Mouse (Mus musculus): ENCODE measurements around the gene Tanc1. TPM values are rescaled to one million over a fixed set of nuclear protein-coding genes. Genes with fewer than 3 reads are reported as not detected.

Tanc1 gene
- total RNA-seq, 1 experiment from 2014 or later = 5.9 TPM

DNA sequence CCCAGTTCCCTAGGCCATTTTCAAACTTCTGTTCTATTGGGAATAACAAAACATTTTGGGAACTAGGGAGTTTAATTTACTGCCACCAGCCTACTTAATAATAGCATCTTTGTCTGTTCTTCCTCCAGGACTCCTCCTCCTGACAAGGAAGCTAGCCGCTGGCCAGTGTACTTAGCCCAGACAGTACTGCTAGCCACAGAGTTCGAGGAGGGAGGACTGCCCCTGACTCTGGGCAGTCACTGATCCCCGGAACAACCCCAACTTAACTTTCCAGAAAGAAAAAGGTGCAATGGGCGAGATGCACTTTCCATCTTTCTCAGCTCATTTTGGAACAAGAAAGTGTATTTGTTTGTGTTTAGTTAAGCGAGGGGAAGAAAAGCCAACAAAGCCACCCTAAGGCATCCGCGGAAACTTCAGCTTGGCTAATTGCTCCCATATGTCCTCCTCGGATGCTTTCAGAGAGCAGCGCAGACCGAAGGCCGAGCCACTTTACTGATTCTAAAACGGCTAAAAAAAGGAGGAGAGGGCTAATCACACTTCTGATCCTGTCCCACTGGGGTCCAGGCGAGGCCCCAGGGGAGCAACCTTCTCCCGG, 529 bp upstream of the Tanc1 start:
- no peak for ATAC-seq (ENCODE audit: extremely low read depth, insufficient number of reproducible peaks, low FRiP score, poor library complexity, severe bottlenecking)

GRCm38 (mm10) chr2:59612733-59613473, 1.1 kb downstream of the Tanc1 start:
- ATAC-seq (ENCODE audit: extremely low read depth, insufficient number of reproducible peaks, low FRiP score, poor library complexity, severe bottlenecking) = no peak

- ATAC-seq (ENCODE audit: extremely low read depth, insufficient number of reproducible peaks, low FRiP score, poor library complexity, severe bottlenecking) = no peak
Measured at GRCm38 (mm10) chr2:59613474-59614019, 1.7 kb downstream of the Tanc1 start.

- no peak for ATAC-seq (ENCODE audit: extremely low read depth, insufficient number of reproducible peaks, low FRiP score, poor library complexity, severe bottlenecking)
Measured at GRCm38 (mm10) chr2:59616890-59617289, 5.0 kb downstream of the Tanc1 start.

- ATAC-seq (ENCODE audit: extremely low read depth, insufficient number of reproducible peaks, low FRiP score, poor library complexity, severe bottlenecking) = no peak
Measured at GRCm38 (mm10) chr2:59618996-59619395, 7.2 kb downstream of the Tanc1 start.

DNA sequence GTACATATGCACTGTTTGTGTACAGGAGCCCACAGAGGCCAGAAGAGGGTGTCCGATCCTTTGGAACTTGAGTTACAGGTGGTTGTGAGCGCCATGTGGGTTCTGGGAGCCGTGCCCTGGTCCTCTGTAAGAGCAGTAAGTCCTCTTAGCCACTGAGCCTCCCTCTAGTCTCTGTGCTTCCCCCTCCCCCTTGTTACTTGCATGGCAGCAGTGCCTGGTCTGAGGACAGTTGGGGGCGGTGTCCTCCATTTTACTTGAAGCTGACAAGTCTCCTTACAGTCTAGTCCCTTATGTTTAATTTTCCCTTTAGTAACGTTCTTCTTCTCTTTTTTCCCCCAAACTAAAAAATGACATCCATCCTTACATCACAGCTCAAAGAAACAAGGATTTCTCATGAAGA, 8.8 kb downstream of the Tanc1 start:
- ATAC-seq (ENCODE audit: extremely low read depth, insufficient number of reproducible peaks, low FRiP score, poor library complexity, severe bottlenecking) = no peak

DNA sequence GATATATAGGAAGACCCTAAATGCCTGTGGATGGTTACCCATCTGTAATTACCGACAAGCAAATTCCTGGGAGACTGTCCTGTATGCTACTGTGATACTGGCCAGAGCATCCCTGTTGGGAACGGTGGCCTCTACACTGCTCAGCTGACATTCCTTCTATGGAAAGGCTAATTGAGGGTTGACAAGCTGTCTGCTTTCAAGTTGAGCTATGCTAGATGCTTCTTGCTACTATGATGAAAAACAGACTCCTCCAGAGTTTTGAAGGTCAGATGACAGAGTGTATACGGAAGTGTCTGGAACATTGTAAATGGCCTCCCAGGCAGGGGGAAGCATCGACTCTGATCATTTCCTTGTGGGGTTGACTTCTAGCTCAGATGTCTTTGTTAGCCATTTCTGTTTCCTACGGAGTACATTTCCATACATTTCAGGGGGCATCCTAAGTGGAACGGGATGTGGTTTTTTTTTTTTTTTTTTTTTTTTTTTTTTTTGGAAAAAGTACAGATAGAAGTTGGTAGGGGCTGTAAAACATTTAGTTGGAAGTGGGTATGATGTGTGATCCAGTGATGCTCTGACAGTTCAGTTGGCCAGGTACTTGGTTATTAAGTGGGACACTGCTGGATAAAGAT, 10.8 kb downstream of the Tanc1 start:
- no peak for ATAC-seq (ENCODE audit: extremely low read depth, insufficient number of reproducible peaks, low FRiP score, poor library complexity, severe bottlenecking)

GRCm38 (mm10) chr2:59623858-59624257, 12.0 kb downstream of the Tanc1 start:
- no peak for ATAC-seq (ENCODE audit: extremely low read depth, insufficient number of reproducible peaks, low FRiP score, poor library complexity, severe bottlenecking)

DNA sequence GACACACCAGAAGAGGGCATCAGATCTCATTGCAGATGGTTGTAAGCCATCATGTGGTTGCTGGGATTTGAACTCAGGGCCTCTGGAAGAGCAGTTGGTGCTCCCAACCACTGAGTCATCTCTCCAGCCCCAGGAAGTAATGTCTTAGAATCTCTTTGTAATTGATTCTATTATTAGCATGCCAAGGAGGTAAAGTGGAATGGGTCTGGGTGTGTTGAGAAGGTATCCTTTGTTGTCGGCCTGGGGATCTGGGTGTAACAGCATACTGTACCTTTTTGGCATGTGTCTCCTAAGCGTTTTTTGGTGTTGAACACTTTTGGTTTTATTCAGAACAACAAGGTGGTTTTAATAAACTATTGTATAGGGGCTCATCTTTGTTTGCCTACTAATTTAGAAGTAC, 13.6 kb downstream of the Tanc1 start:
- no peak for ATAC-seq (ENCODE audit: extremely low read depth, insufficient number of reproducible peaks, low FRiP score, poor library complexity, severe bottlenecking)

GRCm38 (mm10) chr2:59625927-59626326, 14.1 kb downstream of the Tanc1 start:
- no peak for ATAC-seq (ENCODE audit: extremely low read depth, insufficient number of reproducible peaks, low FRiP score, poor library complexity, severe bottlenecking)

- no peak for ATAC-seq (ENCODE audit: extremely low read depth, insufficient number of reproducible peaks, low FRiP score, poor library complexity, severe bottlenecking)
Measured at GRCm38 (mm10) chr2:59626422-59626821, 14.6 kb downstream of the Tanc1 start.

GRCm38 (mm10) chr2:59627502-59627901, 15.7 kb downstream of the Tanc1 start:
- ATAC-seq (ENCODE audit: extremely low read depth, insufficient number of reproducible peaks, low FRiP score, poor library complexity, severe bottlenecking) = no peak

DNA sequence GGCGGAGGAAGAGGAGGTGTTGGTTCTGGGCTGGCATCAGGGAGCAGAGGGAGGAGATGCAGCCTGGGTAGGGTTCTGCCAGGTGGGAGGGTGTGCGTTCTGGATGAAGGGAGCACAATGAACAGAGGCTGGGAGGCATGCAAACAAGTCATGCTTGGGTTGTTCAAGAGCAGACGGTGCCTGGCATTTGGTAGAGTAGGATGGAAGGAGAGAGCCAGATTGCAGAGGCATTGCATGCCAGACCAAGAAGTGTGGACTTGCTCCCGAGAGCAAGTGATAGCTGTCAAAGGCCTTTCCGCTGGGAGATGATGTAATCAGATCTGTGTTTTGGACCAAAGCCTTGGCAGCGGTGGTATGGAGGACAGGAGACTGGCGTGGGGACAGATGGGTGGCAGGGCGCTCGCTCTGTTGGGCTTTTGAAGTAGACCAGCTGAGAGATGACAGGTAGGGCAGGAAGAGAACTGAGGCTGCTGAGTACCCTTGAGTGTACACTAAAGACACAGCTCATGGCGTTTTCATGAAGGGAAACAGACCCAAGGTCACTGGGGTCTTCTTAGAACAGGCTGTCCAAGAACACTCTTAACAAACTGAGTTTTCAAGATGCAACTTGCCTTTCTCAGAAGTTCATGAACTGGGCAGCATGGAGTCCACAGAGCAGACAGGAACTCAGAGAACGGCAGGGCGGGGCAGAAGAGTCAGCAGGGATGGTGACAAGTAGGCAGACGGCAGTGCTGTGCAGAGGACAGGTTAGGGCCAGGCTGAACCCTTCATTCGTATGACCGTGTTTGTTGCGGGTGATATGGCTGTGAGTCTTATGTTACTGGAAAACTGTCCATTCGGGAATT, 16.4 kb downstream of the Tanc1 start:
- ATAC-seq (ENCODE audit: extremely low read depth, insufficient number of reproducible peaks, low FRiP score, poor library complexity, severe bottlenecking) = no peak

DNA sequence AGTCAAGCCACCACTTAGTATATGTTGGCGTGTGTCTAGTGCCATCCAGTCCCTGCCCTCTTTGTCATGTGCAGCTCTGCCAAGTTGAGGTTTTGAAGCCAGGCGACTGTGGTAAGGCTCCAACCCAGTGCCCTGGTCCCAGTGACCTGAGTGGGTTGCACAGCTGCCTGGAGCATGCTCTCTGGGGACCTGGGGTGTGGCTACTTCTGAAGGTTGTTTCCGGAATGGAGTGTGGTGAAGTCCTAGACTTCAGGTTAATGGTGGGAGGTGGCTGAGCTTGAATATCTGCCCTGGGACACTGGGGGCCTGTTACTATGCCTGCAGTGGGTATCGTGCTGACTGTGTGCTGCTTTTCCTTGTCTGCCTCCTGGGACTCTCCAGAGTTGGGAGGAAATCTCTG, 18.0 kb downstream of the Tanc1 start:
- peak; percentile 53; the same call in 1 of the 2 replicates for ATAC-seq (ENCODE audit: extremely low read depth, insufficient number of reproducible peaks, low FRiP score, poor library complexity, severe bottlenecking)

GRCm38 (mm10) chr2:59631406-59631805, 19.6 kb downstream of the Tanc1 start:
- ATAC-seq (ENCODE audit: extremely low read depth, insufficient number of reproducible peaks, low FRiP score, poor library complexity, severe bottlenecking) = no peak

DNA sequence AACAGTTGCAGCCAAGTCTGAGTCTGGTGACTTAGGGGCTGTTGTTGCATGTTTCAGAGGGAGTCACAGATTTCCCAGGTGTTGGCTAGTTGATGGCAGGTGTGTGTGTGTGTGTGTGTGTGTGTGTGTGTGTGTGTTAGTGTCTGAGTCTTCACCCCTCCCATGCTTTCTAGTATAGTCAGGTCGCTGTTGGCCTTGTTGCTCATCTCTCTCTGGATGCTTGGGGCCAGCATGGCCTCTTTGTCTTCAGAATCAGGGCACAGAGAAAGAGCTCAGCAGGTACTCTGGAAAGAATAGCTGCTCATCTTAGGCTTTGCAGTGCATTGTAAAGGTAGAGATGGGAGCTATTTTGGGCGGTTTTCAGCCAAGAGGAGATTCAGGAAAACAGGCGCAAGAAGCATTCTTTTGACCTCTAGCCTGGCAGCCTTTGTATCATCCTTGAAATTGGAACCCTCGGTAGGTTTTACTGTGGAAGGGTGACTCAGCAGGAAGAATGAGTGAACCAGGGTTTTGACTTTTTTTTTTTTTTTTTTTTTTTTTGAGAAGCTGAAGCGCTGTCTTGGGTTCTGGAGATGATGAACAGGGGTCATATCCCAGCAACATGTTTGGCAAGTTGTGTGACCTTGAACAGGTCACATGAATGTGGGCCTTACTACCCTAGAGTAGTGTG, 22.1 kb downstream of the Tanc1 start:
- no peak for ATAC-seq (ENCODE audit: extremely low read depth, insufficient number of reproducible peaks, low FRiP score, poor library complexity, severe bottlenecking)

- no peak for ATAC-seq (ENCODE audit: extremely low read depth, insufficient number of reproducible peaks, low FRiP score, poor library complexity, severe bottlenecking)
Measured at GRCm38 (mm10) chr2:59637040-59637785, 25.4 kb downstream of the Tanc1 start.

DNA sequence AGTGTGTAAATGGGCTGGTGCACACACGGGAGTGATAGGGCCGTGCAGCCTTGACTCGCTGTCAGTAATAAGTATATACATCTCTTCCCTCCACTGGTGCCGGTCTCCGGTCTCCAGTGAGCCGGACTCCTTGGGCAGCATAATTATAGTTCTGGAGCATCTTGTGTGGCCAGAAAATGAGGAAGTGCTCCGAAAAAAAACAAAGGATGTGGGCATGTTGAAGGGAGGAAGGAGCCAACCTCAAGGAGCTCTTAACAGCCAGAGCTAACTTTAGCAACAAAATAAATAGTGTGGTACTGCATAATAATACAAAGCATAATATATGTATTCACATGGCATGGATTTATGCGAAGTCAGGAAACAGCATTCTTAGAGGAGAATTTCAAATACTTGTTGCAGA, 30.9 kb downstream of the Tanc1 start:
- no peak for ATAC-seq (ENCODE audit: extremely low read depth, insufficient number of reproducible peaks, low FRiP score, poor library complexity, severe bottlenecking)

Data from neutrophil, adult 5-6 weeks (primary cell).